Mouse (Mus musculus): ENCODE data around the gene Cuedc1.
A peak's percentile ranks its signal among the peaks of the same experiment; 100 is the strongest.

Cuedc1 gene

GRCm38 (mm10) chr11:88098021-88098729 lies at the start of gene Cuedc1:
Gene Cuedc1, plus strand, starts transcription at chr11:88098058.
- DNase-seq (ENCODE audit: low read depth, low spot score), result no peak

GRCm38 (mm10) chr11:88048961-88049670 lies 48.7 kb upstream of the Cuedc1 start:
- peak; percentile 48 for DNase-seq (ENCODE audit: low read depth, low spot score)

GRCm38 (mm10) chr11:88049732-88050131 lies 48.1 kb upstream of the Cuedc1 start:
- DNase-seq (ENCODE audit: low read depth, low spot score), result no peak

- no peak for DNase-seq (ENCODE audit: low read depth, low spot score)
Observed at GRCm38 (mm10) chr11:88052638-88053037, 45.2 kb upstream of the Cuedc1 start.

GRCm38 (mm10) chr11:88053821-88054220 lies 44.0 kb upstream of the Cuedc1 start:
- no peak for DNase-seq (ENCODE audit: low read depth, low spot score)

GRCm38 (mm10) chr11:88054589-88054988 lies 43.3 kb upstream of the Cuedc1 start:
- peak; percentile 46 for DNase-seq (ENCODE audit: low read depth, low spot score)

- no peak for DNase-seq (ENCODE audit: low read depth, low spot score)
Observed at GRCm38 (mm10) chr11:88055777-88056176, 42.1 kb upstream of the Cuedc1 start.

- peak; percentile 52 for DNase-seq (ENCODE audit: low read depth, low spot score)
Observed at GRCm38 (mm10) chr11:88057788-88058187, 40.1 kb upstream of the Cuedc1 start.

GRCm38 (mm10) chr11:88059141-88059540 lies 38.7 kb upstream of the Cuedc1 start:
- peak; percentile 89 for DNase-seq (ENCODE audit: low read depth, low spot score)

- DNase-seq (ENCODE audit: low read depth, low spot score), result peak; percentile 44
Observed at GRCm38 (mm10) chr11:88061892-88062625, 35.8 kb upstream of the Cuedc1 start.

- DNase-seq (ENCODE audit: low read depth, low spot score), result no peak
Observed at GRCm38 (mm10) chr11:88065732-88066131, 32.1 kb upstream of the Cuedc1 start.

- peak; percentile 31 for DNase-seq (ENCODE audit: low read depth, low spot score)
Observed at GRCm38 (mm10) chr11:88067191-88067585, 30.7 kb upstream of the Cuedc1 start.

- DNase-seq (ENCODE audit: low read depth, low spot score), result peak; percentile 39
Observed at GRCm38 (mm10) chr11:88067586-88068410, 30.1 kb upstream of the Cuedc1 start, which contains the start of gene Vezf1. Gene Vezf1, plus strand, starts transcription at chr11:88068279.

GRCm38 (mm10) chr11:88068411-88069245 lies 29.2 kb upstream of the Cuedc1 start:
- DNase-seq (ENCODE audit: low read depth, low spot score), result peak; percentile 19

GRCm38 (mm10) chr11:88069246-88069570 lies 28.6 kb upstream of the Cuedc1 start:
- no peak for DNase-seq (ENCODE audit: low read depth, low spot score)

GRCm38 (mm10) chr11:88070392-88070791 lies 27.5 kb upstream of the Cuedc1 start:
- DNase-seq (ENCODE audit: low read depth, low spot score), result no peak

GRCm38 (mm10) chr11:88071113-88071512 lies 26.7 kb upstream of the Cuedc1 start:
- no peak for DNase-seq (ENCODE audit: low read depth, low spot score)

- DNase-seq (ENCODE audit: low read depth, low spot score), result no peak
Observed at GRCm38 (mm10) chr11:88073343-88073875, 24.4 kb upstream of the Cuedc1 start.

- DNase-seq (ENCODE audit: low read depth, low spot score), result peak; percentile 61
Observed at GRCm38 (mm10) chr11:88075701-88076100, 22.2 kb upstream of the Cuedc1 start.

GRCm38 (mm10) chr11:88076394-88076793 lies 21.5 kb upstream of the Cuedc1 start:
- no peak for DNase-seq (ENCODE audit: low read depth, low spot score)

All from ES-CJ7 (cell line).